Mouse (Mus musculus) brain, embryonic 14.5 days (tissue): ENCODE measurements at regions not wholly inside any gene's neighbourhood (a gene's known extent, or its start where the extent isn't known, plus 50 kb on each side); places are given as distances from the start of the nearest gene placed in this dataset.

ENCODE experiments used
- CTCF ChIP-seq: fragments of 200-500 bp; IDR thresholded peaks from 2 replicates; pipeline ENCODE4 v1.5.1; 2012; ENCODE audit warnings: inconsistent platforms, mild to moderate bottlenecking, moderate library complexity, borderline replicate concordance; ENCODE audit not compliant: insufficient read depth, insufficient read length; ENCODE audit errors: extremely low read depth
- POLR2A ChIP-seq: fragments of 200-500 bp; IDR thresholded peaks from 2 replicates; pipeline ENCODE4 v1.6.1; 2012; ENCODE audit warnings: mild to moderate bottlenecking, inconsistent platforms, borderline replicate concordance; ENCODE audit not compliant: poor library complexity, insufficient read depth, insufficient read length, severe bottlenecking; ENCODE audit errors: extremely low read depth

DNA sequence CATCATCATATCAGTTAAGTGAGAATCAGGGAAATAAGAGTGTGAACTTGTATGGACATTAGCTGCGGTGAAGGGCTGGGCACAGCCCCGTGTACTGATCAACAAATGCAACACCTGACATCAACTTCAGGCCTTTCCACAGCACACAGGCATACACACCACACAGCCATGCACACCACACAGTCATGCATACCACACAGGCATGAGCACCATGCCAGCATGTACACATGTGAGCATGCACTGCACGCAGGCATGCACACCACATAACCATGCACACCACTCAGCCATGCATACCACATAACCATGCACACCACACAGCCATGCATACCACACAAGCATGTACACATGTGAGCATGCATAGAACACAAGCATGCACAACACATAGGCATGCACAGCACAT lies 325.0 kb downstream of the Ajap1 start:
- TF ChIP-seq CTCF (no peak), POLR2A (no peak)
